In genomic region chr11:100140966-100141365, GRCm38 (mm10) we compare ENCODE assay signal across 26 mouse cellular contexts. TPM values are rescaled to one million over a fixed set of nuclear protein-coding genes. Genes with fewer than 3 reads are reported as not detected.
DNase-seq lines count a peak whose midpoint lies in the region; ATAC-seq and TF ChIP-seq lines count a peak whose summit lies in the region.
"Had no signal": no experiment of that assay in that cellular context is flagged by ENCODE, and none has a peak within 500 bp of the region (broad histone marks: within the 10 kb centered on the region; RNA-seq: fewer than 3 reads in every experiment).

No protein-coding gene starts in this region.

- H3K4me3 ChIP-seq in G1E (ENCODE audit: low read depth, low read length), result peak overlapping the region; percentile 36; the same call in 1 of the 2 replicates
- H3K4me3 ChIP-seq: layer of hippocampus, adult 2 months; limb, embryonic 13.5 days; myocyte; neural tube, embryonic 15.5 days had no signal

- no peaks in the 10 kb centered on the region for H3K36me3 ChIP-seq in G1E (replicated peaks)
- H3K36me3 ChIP-seq: limb, embryonic 13.5 days; neural tube, embryonic 15.5 days had no signal

- H3K27me3 ChIP-seq in G1E (ENCODE audit: insufficient read depth, low read length), result no peaks in the 10 kb centered on the region

- TF ChIP-seq CTCF in G1E (IDR thresholded peaks at IDR 0.05; ENCODE audit: low read depth, low read length), result no peak

- H3K9me3 ChIP-seq in G1E (replicated peaks), result peaks cover 85% of the 10 kb centered on the region
- H3K9me3 ChIP-seq: limb, embryonic 13.5 days; neural tube, embryonic 15.5 days had no signal

- peak; percentile 8 for DNase-seq in adrenal gland, adult 2 months
- DNase-seq in adrenal gland, postnatal 36 days, result no peak
- peak; percentile 28 for DNase-seq in kidney, adult 11 months
- no peak for DNase-seq in kidney, postnatal 25 days
- no peak for DNase-seq in G1E (ENCODE audit: low spot score)
- DNase-seq in skeletal muscle tissue, adult 2 months (ENCODE audit: low read depth, low spot score), result peak; percentile 37
- DNase-seq in left cerebral cortex, adult 11 months (ENCODE audit: low spot score), result no peak
- no peak for DNase-seq in ovary, adult 18-20 months (ENCODE audit: low spot score)
- DNase-seq: cerebellum, postnatal 14 days; embryo, embryonic 11 days; midbrain, embryonic 14.5 days had no signal

- ATAC-seq in G1E (ENCODE audit: extremely low read depth, insufficient number of reproducible peaks, low FRiP score, poor library complexity, severe bottlenecking), result no peak
- ATAC-seq: CD4-positive, CD25-positive, alpha-beta regulatory T cell, adult 4 months had no signal

- no peaks in the 10 kb centered on the region for H3K4me1 ChIP-seq in G1E (ENCODE audit: insufficient read depth, low read depth, low read length)

RNA-seq across cellular contexts. Expression of gene Krt15, which starts 5.2 kb away (rescaled TPM):
- not detected for total RNA-seq in adrenal gland, adult 2 months (2021)
- polyA plus RNA-seq in adrenal gland, adult 2 months (2012; rRNA removed), result not detected in 2 replicates
- total RNA-seq in adrenal gland, postnatal 36 days (2021), result not detected
- total RNA-seq in G1E (2014; fragmentation: Nextera tagmentation) (not detected in 2 replicates), G1E (2017) (not detected in 2 replicates)
- polyA plus RNA-seq in G1E (2012), result not detected in 2 replicates
- total RNA-seq: left cerebral cortex, postnatal 10 days; megakaryocyte, adult 5-6 weeks; MEL had no signal
- polyA plus RNA-seq: CD4-positive, CD25-positive, alpha-beta regulatory T cell, adult 4 months; midbrain, embryonic 14.5 days had no signal

RNA-seq across cellular contexts. Expression of gene Krt19, which starts 7.5 kb away (rescaled TPM):
- 1 to 10 TPM; 6.1 to 8.6 TPM for total RNA-seq in adrenal gland, adult 2 months (2021)
- polyA plus RNA-seq in adrenal gland, adult 2 months (2012; rRNA removed), result 2.6 and 4.4 TPM in 2 replicates
- total RNA-seq in adrenal gland, postnatal 36 days (2021), result 1 to 10 TPM; 3.9 to 6.8 TPM
- not detected in 2 replicates for total RNA-seq in G1E (2014; fragmentation: Nextera tagmentation)
- not detected in 2 replicates for total RNA-seq in G1E (2017)
- not detected in 2 replicates for polyA plus RNA-seq in G1E (2012)
- total RNA-seq: layer of hippocampus, adult 2 months; megakaryocyte, adult 5-6 weeks; MEL had no signal
- polyA plus RNA-seq: CD4-positive, CD25-positive, alpha-beta regulatory T cell, adult 4 months had no signal

RNA-seq across cellular contexts. Expression of gene Krt13, which starts 19.6 kb away (rescaled TPM):
- not detected for total RNA-seq in adrenal gland, adult 2 months (2021)
- not detected in 2 replicates for polyA plus RNA-seq in adrenal gland, adult 2 months (2012; rRNA removed)
- not detected for total RNA-seq in adrenal gland, postnatal 36 days (2021)
- total RNA-seq in G1E (2014; fragmentation: Nextera tagmentation), result not detected in 2 replicates
- total RNA-seq in G1E (2017), result 0.11 TPM in 1 of 2 replicates, not detected in the other
- not detected in 2 replicates for polyA plus RNA-seq in G1E (2012)
- total RNA-seq: heart, adult 8-10 months; layer of hippocampus, adult 2 months; left cerebral cortex, postnatal 10 days; megakaryocyte, adult 5-6 weeks; MEL had no signal
- polyA plus RNA-seq: CD4-positive, CD25-positive, alpha-beta regulatory T cell, adult 4 months; forebrain, embryonic 11.5 days; hindbrain, embryonic 11.5 days; intestine, embryonic 14.5 days; limb, embryonic 13.5 days; midbrain, embryonic 14.5 days had no signal

RNA-seq across cellular contexts. Expression of gene Krt36, which starts 35.5 kb away (rescaled TPM):
- total RNA-seq in adrenal gland, adult 2 months (2021), result under 1 TPM; 0.28 to 0.43 TPM
- 0.31 and 0.50 TPM in 2 replicates for polyA plus RNA-seq in adrenal gland, adult 2 months (2012; rRNA removed)
- under 1 TPM; 0.16 to 0.36 TPM for total RNA-seq in adrenal gland, postnatal 36 days (2021)
- total RNA-seq in G1E (2014; fragmentation: Nextera tagmentation) (not detected in 2 replicates), G1E (2017) (not detected in 2 replicates)
- not detected in 2 replicates for polyA plus RNA-seq in G1E (2012)
- total RNA-seq: heart, adult 8-10 months; layer of hippocampus, adult 2 months; left cerebral cortex, postnatal 10 days; megakaryocyte, adult 5-6 weeks; MEL had no signal
- polyA plus RNA-seq: CD4-positive, CD25-positive, alpha-beta regulatory T cell, adult 4 months; forebrain, embryonic 11.5 days; heart, embryonic 16.5 days; hindbrain, embryonic 11.5 days; liver, embryonic 14.5 days; midbrain, embryonic 14.5 days; myocyte; neural tube, embryonic 15.5 days had no signal

RNA-seq across cellular contexts. Expression of gene Krt35, which starts 44.9 kb away (rescaled TPM):
- not detected for total RNA-seq in adrenal gland, adult 2 months (2021)
- polyA plus RNA-seq in adrenal gland, adult 2 months (2012; rRNA removed), result not detected in 2 replicates
- not detected for total RNA-seq in adrenal gland, postnatal 36 days (2021)
- total RNA-seq in G1E (2014; fragmentation: Nextera tagmentation) (not detected in 2 replicates), G1E (2017) (not detected in 2 replicates)
- not detected in 2 replicates for polyA plus RNA-seq in G1E (2012)
- total RNA-seq: heart, adult 8-10 months; layer of hippocampus, adult 2 months; left cerebral cortex, postnatal 10 days; megakaryocyte, adult 5-6 weeks; MEL had no signal
- polyA plus RNA-seq: CD4-positive, CD25-positive, alpha-beta regulatory T cell, adult 4 months; forebrain, embryonic 11.5 days; heart, embryonic 16.5 days; hindbrain, embryonic 11.5 days; intestine, embryonic 14.5 days; liver, embryonic 14.5 days; lung, embryonic 16.5 days; midbrain, embryonic 14.5 days; myocyte had no signal

Comparison
In these comparisons a context has a peak if more than half of its experiments do, and no peak if none do; other contexts are left out.
1. DNase-seq: peak in adrenal gland, adult 2 months (single experiment), kidney, adult 11 months (single experiment) and skeletal muscle tissue, adult 2 months (single experiment); none in adrenal gland, postnatal 36 days (0 of 2), kidney, postnatal 25 days (0 of 2), G1E (single experiment), left cerebral cortex, adult 11 months (single experiment) and ovary, adult 18-20 months (single experiment).
2. RNA of gene Krt19, which starts 7.5 kb away (total RNA-seq): 6.1 to 8.6 TPM in adrenal gland, adult 2 months and 3.9 to 6.8 TPM in adrenal gland, postnatal 36 days; not detected in G1E; every median in the first group is over 4 times any median in the second.